Mouse (Mus musculus): ENCODE data around the gene Saa3. TPM values are rescaled to one million over a fixed set of nuclear protein-coding genes. Genes with fewer than 3 reads are reported as not detected.
A peak's percentile ranks its signal among the peaks of the same experiment; 100 is the strongest.
"Not testable (repeated sequence)": the region's sequence is repeated elsewhere in the genome, so short reads cannot be mapped to it uniquely, and the experiment has no call there.

Saa3 gene
- polyA plus RNA-seq (2012; ENCODE audit: insufficient read depth, insufficient read length, missing spikeins): 3.2 TPM in 1 of 2 replicates, not detected in the other

DNA sequence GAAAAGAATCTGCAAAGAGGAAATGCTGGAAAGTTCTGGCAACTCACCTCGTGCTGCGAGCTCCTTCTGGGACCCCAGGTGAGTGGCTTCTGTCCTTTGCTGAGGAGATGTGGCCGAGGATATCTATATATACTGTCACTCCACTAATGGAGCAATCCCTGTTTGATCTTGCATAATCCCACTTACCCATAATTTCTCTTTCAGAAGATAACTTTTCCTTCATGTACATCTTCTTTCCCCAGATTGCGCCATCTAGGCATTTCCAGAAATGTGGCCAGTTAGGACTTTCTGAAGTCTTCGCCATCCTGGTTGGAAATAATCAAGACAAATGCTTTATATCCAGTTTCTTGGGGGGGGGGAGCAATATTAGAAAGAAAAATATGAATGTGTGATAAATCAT lies at the start of gene Saa3:
Saa3 (minus strand) TSS at position 101 of the 400 bp plus-strand sequence.
- Histone ChIP-seq H3K4me3 (ENCODE audit: insufficient read depth, low read depth, low read length) (no peak within 1 kb of the TSS), H3K27ac (replicated peaks; ENCODE audit: low read depth, low read length) (no peak within 1 kb of the TSS), H3K4me1 (ENCODE audit: control insufficient read depth, insufficient read depth, insufficient read length, low read length) (peaks cover 2% of the 10 kb centered on the region; the same call in 1 of the 2 replicates)

DNA sequence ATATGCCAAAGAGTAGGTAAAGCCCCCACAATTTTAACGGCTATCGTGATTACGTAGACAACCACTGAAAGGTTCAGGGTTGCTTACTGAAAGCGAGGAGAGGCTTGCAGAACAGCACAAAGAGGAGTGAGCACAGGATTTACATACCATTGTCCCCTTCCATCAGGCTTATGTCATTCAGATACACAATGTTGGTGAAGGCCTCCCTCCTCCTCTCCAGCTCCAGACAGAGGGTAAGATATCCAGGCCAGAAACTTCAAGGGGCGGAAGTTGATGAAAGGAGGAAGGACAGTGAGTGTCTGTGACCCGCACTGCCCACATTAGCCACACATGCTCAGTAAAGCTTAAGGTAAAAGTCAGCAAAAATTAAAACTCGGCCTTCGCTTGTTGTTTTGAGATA lies 49.2 kb upstream of the Saa3 start:
- H3K27ac ChIP-seq (replicated peaks; ENCODE audit: low read depth, low read length): no peak overlapping the region
- no peak overlapping the region for H3K4me3 ChIP-seq (ENCODE audit: insufficient read depth, low read depth, low read length)
- H3K4me1 ChIP-seq (ENCODE audit: control insufficient read depth, insufficient read depth, insufficient read length, low read length): no peaks in the 10 kb centered on the region

DNA sequence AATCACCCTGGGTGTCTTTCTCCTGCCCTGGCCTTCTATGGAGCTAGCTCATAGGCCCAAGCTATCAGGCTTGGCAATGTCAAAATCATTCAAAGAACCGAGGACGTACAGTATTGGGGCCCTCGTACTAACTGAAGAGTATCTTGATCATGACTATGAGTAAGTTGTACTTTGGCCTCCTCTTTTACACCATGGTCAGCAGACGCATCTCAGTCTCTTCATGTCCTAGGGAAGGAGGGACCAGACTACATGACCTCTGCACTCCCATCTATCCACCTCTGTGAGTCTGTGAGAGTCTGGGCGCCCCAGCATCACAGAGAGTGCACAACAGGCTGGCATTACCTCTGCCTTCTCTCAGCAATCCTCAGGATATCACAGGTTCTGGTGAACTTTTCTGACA lies 47.1 kb upstream of the Saa3 start:
- no peak overlapping the region for H3K4me3 ChIP-seq (ENCODE audit: insufficient read depth, low read depth, low read length)
- no peaks in the 10 kb centered on the region for H3K4me1 ChIP-seq (ENCODE audit: control insufficient read depth, insufficient read depth, insufficient read length, low read length)
- no peak overlapping the region for H3K27ac ChIP-seq (replicated peaks; ENCODE audit: low read depth, low read length)

DNA sequence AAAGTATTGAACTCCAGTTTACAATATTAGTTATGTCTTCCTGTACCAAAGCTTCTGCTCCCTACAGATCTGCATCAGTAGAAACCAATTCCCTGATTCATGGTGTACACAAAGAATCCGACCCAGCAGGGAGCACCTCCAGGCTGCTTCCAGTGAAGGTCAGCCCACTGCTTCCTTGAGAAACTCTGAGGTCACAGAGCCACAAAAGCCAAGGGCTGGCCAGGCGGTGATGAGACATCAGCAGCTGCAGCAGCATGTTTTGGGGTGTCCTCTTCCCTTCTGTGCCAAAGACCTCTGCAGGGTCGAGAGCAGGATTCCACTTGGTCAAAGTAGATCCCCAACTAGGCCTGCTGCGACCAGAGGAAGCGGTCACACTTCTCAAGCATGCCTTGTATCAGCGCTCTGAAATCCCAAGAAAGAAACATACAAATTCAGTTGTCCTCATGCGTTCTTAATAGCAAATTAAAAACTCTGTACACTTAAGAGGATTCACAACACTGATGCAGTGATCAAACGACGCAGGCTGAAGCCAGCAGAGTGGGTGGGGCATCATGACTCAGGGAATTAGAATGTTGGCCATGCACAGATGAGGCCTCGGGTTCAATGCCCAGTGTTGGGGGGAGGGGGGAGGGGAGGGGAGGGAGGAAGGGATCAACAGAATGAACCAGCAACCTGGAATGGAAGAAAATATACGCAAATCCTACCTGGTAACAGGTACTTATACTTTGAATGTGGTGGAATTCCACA lies 45.7 kb upstream of the Saa3 start:
- Histone ChIP-seq H3K4me1 (ENCODE audit: control insufficient read depth, insufficient read depth, insufficient read length, low read length) (no peaks in the 10 kb centered on the region), H3K4me3 (ENCODE audit: insufficient read depth, low read depth, low read length) (no peak overlapping the region), H3K27ac (replicated peaks; ENCODE audit: low read depth, low read length) (no peak overlapping the region)

DNA sequence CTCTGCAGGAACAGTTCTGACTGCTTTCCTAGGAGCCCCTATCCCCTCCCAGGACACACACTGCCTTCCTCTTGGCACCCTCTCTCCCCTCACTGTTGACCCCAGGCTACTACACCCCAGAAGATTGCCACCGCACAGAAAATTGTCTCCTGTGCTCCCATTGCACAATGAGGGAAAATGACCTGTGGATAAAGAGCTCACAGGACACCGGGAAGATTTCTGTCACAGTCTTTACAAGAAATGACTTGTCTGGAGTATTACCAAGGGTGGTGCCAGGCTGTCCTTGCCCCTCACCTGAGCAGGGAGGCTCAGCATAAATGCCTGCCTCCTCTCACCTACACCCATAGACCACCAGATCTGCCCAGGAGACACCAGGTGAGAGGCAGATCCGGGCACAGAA lies 36.0 kb upstream of the Saa3 start, which contains the start of gene Saa2:
Saa2 (plus strand) TSS at position 301 of the 400 bp plus-strand sequence.
- H3K4me3 ChIP-seq (ENCODE audit: insufficient read depth, low read depth, low read length): no peak within 1 kb of the TSS
- H3K27ac ChIP-seq (replicated peaks; ENCODE audit: low read depth, low read length): no peak within 1 kb of the TSS
- peaks cover 4% of the 10 kb centered on the region; the same call in 1 of the 2 replicates for H3K4me1 ChIP-seq (ENCODE audit: control insufficient read depth, insufficient read depth, insufficient read length, low read length)

DNA sequence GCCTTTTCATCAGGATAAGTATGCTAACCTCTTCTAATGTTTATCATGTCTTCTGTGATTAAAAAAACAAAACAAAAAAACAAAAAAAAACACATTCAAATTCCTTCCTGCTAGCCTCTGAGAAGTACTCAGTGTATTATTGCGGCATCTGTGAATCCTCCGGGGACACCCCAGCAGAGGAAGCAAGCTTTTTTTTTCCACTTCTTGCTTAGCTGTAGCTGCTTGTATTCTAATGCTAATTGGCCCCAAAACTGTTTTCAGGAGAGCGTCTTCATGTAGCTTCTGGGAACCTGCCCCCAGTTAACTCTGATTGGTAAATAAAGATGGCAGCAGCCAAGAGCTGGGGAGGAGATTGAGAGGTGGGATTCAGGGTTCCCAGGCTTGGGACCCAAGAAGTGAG lies 33.0 kb upstream of the Saa3 start:
- peak overlapping the region; percentile 50; the same call in 1 of the 2 replicates for H3K27ac ChIP-seq (replicated peaks; ENCODE audit: low read depth, low read length)
- H3K4me3 ChIP-seq (ENCODE audit: insufficient read depth, low read depth, low read length): no peak overlapping the region

GRCm38 (mm10) chr7:46746381-46746780 lies 30.9 kb upstream of the Saa3 start:
- H3K4me3 ChIP-seq (ENCODE audit: insufficient read depth, low read depth, low read length): no peak overlapping the region
- H3K4me1 ChIP-seq (ENCODE audit: control insufficient read depth, insufficient read depth, insufficient read length, low read length): peaks cover 4% of the 10 kb centered on the region; the same call in 1 of the 2 replicates
- peak overlapping the region; percentile 44 for H3K27ac ChIP-seq (replicated peaks; ENCODE audit: low read depth, low read length)

More for the DNA sequence above, 33.0 kb upstream of the Saa3 start:
- peaks cover 4% of the 10 kb centered on the region; the same call in 1 of the 2 replicates for H3K4me1 ChIP-seq (ENCODE audit: control insufficient read depth, insufficient read depth, insufficient read length, low read length)

- Histone ChIP-seq H3K27ac (replicated peaks; ENCODE audit: low read depth, low read length) (peak overlapping the region; percentile 44), H3K4me1 (ENCODE audit: control insufficient read depth, insufficient read depth, insufficient read length, low read length) (peaks cover 4% of the 10 kb centered on the region; the same call in 1 of the 2 replicates), H3K4me3 (ENCODE audit: insufficient read depth, low read depth, low read length) (no peak overlapping the region)
Measured at GRCm38 (mm10) chr7:46745816-46746215, 30.3 kb upstream of the Saa3 start.

DNA sequence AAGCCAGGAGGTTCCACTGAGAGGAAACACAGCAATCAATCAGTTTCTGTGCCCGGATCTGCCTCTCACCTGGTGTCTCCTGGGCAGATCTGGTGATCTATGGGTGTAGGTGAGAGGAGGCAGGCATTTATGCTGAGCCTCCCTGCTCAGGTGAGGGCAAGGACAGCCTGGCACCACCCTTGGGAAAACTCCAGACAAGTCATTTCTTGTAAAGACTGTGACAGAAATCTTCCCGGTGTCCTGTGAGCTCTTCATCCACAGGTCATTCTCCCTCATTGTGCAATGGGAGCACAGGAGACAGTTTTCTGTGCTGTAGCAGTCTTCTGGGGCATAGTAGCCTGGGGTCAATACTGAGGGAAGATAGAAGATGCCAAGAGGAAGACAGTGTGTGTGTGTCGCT lies 27.4 kb upstream of the Saa3 start, which contains the start of gene Saa1:
Saa1 (minus strand) TSS at position 101 of the 400 bp plus-strand sequence.
- H3K27ac ChIP-seq (replicated peaks; ENCODE audit: low read depth, low read length); H3K4me3 ChIP-seq (ENCODE audit: insufficient read depth, low read depth, low read length); H3K4me1 ChIP-seq (ENCODE audit: control insufficient read depth, insufficient read depth, insufficient read length, low read length): not testable (repeated sequence)

DNA sequence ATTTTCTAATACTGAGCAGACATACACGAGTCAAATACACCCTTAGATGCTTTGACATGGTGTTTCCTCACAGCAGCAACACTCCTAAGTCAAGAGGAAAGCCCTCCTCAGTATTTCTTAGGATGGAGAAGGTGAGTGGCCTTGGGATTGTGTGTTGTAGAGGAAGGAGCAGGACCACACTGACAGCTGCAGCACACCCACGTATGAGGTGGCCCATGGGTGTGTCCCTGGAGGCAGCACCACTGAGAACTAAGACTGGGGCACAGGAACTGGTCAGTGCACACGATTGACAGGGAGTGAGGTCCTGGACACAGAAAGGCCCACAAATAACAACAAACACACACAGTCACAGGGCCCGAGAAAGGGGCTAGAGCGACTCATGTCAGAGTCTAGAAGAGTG lies 24.5 kb upstream of the Saa3 start:
- H3K4me3 ChIP-seq (ENCODE audit: insufficient read depth, low read depth, low read length); H3K27ac ChIP-seq (replicated peaks; ENCODE audit: low read depth, low read length); H3K4me1 ChIP-seq (ENCODE audit: control insufficient read depth, insufficient read depth, insufficient read length, low read length): not testable (repeated sequence)

GRCm38 (mm10) chr7:46738561-46739460 lies 23.3 kb upstream of the Saa3 start:
- Histone ChIP-seq H3K27ac (replicated peaks; ENCODE audit: low read depth, low read length) (no peak overlapping the region), H3K4me3 (ENCODE audit: insufficient read depth, low read depth, low read length) (no peak overlapping the region), H3K4me1 (ENCODE audit: control insufficient read depth, insufficient read depth, insufficient read length, low read length) (no peaks in the 10 kb centered on the region; the same call in 1 of the 2 replicates)

DNA sequence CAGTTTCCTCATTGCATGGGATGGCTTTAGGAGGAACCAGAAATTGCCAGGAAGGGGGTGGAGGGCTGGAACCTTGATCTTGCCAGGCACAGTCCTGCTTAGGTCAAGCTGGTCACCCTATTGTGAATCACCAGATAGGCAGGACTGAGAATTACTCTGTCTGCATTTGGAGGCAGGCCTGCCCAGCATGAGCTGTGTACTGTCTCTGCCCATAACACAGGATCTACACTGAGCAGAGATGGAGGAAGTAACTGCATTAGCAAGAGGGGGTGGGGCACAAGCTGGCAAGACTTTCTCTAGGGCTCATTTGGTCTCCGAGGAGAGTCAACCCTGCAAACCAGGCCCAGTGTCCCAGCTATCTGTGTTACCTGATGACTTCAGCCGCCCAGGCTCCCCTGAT lies 19.5 kb upstream of the Saa3 start:
- H3K4me3 ChIP-seq (ENCODE audit: insufficient read depth, low read depth, low read length): no peak overlapping the region
- H3K4me1 ChIP-seq (ENCODE audit: control insufficient read depth, insufficient read depth, insufficient read length, low read length): no peaks in the 10 kb centered on the region; the same call in 1 of the 2 replicates
- H3K27ac ChIP-seq (replicated peaks; ENCODE audit: low read depth, low read length): no peak overlapping the region

DNA sequence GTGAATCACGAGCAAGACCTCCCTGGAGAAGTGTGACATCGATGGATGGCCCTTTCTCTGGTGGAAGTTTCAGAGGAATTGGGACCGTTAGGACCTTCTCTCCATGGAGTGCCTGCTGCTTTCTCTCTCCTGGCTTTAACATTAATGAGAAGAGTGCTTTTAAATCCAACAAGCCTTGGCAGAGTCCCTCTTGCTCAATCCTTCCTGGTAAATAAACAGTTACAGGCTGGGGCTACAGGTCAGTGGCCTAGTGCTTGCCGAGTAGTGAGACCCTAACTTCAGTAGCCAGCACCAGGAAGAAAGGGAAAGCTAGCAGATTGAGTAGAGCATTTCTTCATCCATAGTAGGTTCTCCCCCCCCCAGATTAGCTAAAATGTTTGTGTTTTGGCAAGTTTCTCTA lies 17.0 kb upstream of the Saa3 start, which contains the start of gene Saa4:
Saa4 (minus strand) TSS at position 146 of the 400 bp plus-strand sequence.
- Histone ChIP-seq H3K4me3 (ENCODE audit: insufficient read depth, low read depth, low read length) (no peak within 1 kb of the TSS), H3K27ac (replicated peaks; ENCODE audit: low read depth, low read length) (no peak within 1 kb of the TSS)

GRCm38 (mm10) chr7:46727584-46727983 lies 12.1 kb upstream of the Saa3 start:
- Histone ChIP-seq H3K27ac (replicated peaks; ENCODE audit: low read depth, low read length) (no peak overlapping the region), H3K4me3 (ENCODE audit: insufficient read depth, low read depth, low read length) (no peak overlapping the region), H3K4me1 (ENCODE audit: control insufficient read depth, insufficient read depth, insufficient read length, low read length) (no peaks in the 10 kb centered on the region)

More for the DNA sequence above, 17.0 kb upstream of the Saa3 start, which contains the start of gene Saa4:
- no peaks in the 10 kb centered on the region for H3K4me1 ChIP-seq (ENCODE audit: control insufficient read depth, insufficient read depth, insufficient read length, low read length)

GRCm38 (mm10) chr7:46724396-46724795 lies 8.9 kb upstream of the Saa3 start:
- Histone ChIP-seq H3K4me1 (ENCODE audit: control insufficient read depth, insufficient read depth, insufficient read length, low read length) (no peaks in the 10 kb centered on the region; the same call in 1 of the 2 replicates), H3K4me3 (ENCODE audit: insufficient read depth, low read depth, low read length) (no peak overlapping the region)

More at GRCm38 (mm10) chr7:46724396-46724795, 8.9 kb upstream of the Saa3 start:
- no peak overlapping the region for H3K27ac ChIP-seq (replicated peaks; ENCODE audit: low read depth, low read length)
